Mouse (Mus musculus): Measurements from ENCODE around the gene 4930516K23Rik. TPM values are rescaled to one million over a fixed set of nuclear protein-coding genes. Genes with fewer than 3 reads are reported as not detected.

Gene 4930516K23Rik
- polyA plus RNA-seq (2015; fragmentation: Nextera tagmentation; extraction: Ambion mirVana): not detected in 2 replicates

- no peaks in the 10 kb centered on the region for H3K9me3 ChIP-seq (replicated peaks; ENCODE audit: low read length)
- H3K27me3 ChIP-seq (ENCODE audit: insufficient read depth, low read length): no peaks in the 10 kb centered on the region
- no peak within 1 kb of the TSS for H3K9ac ChIP-seq (ENCODE audit: low read depth, low read length)
- no peaks in the 10 kb centered on the region for H3K4me1 ChIP-seq (replicated peaks; ENCODE audit: insufficient read depth, low read length)
- no peak within 1 kb of the TSS for H3K27ac ChIP-seq
- no peak for TF ChIP-seq CTCF (IDR thresholded peaks at IDR 0.05; ENCODE audit: low read depth)
- H3K4me3 ChIP-seq (replicated peaks; ENCODE audit: low read depth, low read length): no peak within 1 kb of the TSS
- no peak for ATAC-seq (replicated peaks; ENCODE audit: low FRiP score, low read depth)
- DNase-seq (ENCODE audit: low spot score): no peak
- H3K4me2 ChIP-seq (ENCODE audit: low read length): no peak within 1 kb of the TSS
- WGBS: 42% methylated on average over 2 of the region's 2 CpGs
- no peaks in the 10 kb centered on the region for H3K36me3 ChIP-seq (ENCODE audit: insufficient read depth, low read length)
Measured at GRCm38 (mm10) chr7:104061345-104061744, at the start of gene 4930516K23Rik. 4930516K23Rik (minus strand) TSS chr7:104061445.

DNA sequence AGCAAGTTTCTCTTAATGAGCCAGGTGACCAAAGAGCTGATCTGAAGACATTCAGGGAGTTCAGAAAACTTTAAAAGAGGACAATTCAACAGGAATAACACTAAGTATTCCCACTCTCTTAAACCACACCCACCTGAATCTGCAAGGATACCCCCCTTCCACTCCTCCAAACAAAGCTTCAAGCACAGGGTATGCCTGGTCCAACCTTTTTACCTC, 43.4 kb upstream of the 4930516K23Rik start, which contains the start of gene Olfr646:
TSS of gene Olfr646 (plus strand) at position 117 of the 216 bp plus-strand sequence.
- H3K27me3 ChIP-seq (ENCODE audit: insufficient read depth, low read length): no peaks in the 10 kb centered on the region
- no peaks in the 10 kb centered on the region for H3K4me1 ChIP-seq (replicated peaks; ENCODE audit: insufficient read depth, low read length)
- no peak within 1 kb of the TSS for H3K9ac ChIP-seq (ENCODE audit: low read depth, low read length)
- no peak within 1 kb of the TSS for H3K27ac ChIP-seq
- no peaks in the 10 kb centered on the region for H3K9me3 ChIP-seq (replicated peaks; ENCODE audit: low read length)
- H3K4me2 ChIP-seq (ENCODE audit: low read length): no peak within 1 kb of the TSS
- H3K4me3 ChIP-seq (replicated peaks; ENCODE audit: low read depth, low read length): no peak within 1 kb of the TSS
- TF ChIP-seq CTCF (IDR thresholded peaks at IDR 0.05; ENCODE audit: low read depth): no peak
- DNase-seq (ENCODE audit: low spot score) (no peak), ATAC-seq (replicated peaks; ENCODE audit: low FRiP score, low read depth) (no peak)
- no peaks in the 10 kb centered on the region for H3K36me3 ChIP-seq (ENCODE audit: insufficient read depth, low read length)

DNA sequence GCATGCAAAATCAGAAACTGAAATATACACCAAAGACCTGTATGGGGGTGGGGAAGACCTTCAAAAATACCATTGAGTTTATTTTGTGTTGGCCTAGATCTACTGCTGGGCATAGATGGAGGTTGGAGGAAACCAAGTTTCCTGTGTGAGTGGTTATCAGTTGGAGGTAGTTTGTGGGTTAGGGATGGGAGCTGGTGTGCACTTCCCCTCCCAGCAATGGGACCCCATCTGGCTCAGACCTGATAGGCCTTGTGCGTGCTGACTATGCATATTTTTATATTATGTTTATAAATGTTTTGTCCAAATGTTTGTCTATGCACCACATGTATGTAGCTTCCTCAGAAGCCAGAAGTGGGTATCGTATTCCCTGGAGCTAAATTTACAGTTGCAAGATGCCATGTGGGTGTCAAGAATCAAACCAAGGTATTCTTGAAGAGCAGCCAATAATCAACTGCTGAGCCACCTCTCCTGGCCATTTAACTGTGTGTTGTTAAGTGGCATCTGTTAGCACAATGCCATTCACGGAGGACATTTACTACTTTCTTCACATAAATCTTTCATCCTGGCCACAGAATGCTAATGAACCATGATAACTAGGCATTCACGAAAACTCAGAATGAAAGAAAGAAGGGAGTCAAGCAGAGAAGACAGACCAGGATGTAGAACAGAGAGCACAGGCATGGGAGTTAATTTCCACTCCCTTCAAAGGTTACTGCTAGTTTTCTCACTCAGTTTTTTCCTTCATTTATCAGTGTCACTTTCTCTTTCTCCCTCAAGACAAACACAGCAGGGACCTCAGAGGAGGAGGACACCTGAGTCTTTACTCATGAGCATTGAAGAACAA, 42.9 kb upstream of the 4930516K23Rik start:
- 41% methylated on average over 4 of the region's 4 CpGs for WGBS
- no peak overlapping the region for H3K9ac ChIP-seq (ENCODE audit: low read depth, low read length)
- TF ChIP-seq CTCF (IDR thresholded peaks at IDR 0.05; ENCODE audit: low read depth): no peak
- no peaks in the 10 kb centered on the region for H3K4me1 ChIP-seq (replicated peaks; ENCODE audit: insufficient read depth, low read length)
- ATAC-seq (replicated peaks; ENCODE audit: low FRiP score, low read depth) (no peak), DNase-seq (ENCODE audit: low spot score) (no peak)
- H3K36me3 ChIP-seq (ENCODE audit: insufficient read depth, low read length): no peaks in the 10 kb centered on the region
- H3K27ac ChIP-seq: no peak overlapping the region
- no peak overlapping the region for H3K4me2 ChIP-seq (ENCODE audit: low read length)
- H3K4me3 ChIP-seq (replicated peaks; ENCODE audit: low read depth, low read length): no peak overlapping the region
- no peaks in the 10 kb centered on the region for H3K27me3 ChIP-seq (ENCODE audit: insufficient read depth, low read length)
- no peaks in the 10 kb centered on the region for H3K9me3 ChIP-seq (replicated peaks; ENCODE audit: low read length)

DNA sequence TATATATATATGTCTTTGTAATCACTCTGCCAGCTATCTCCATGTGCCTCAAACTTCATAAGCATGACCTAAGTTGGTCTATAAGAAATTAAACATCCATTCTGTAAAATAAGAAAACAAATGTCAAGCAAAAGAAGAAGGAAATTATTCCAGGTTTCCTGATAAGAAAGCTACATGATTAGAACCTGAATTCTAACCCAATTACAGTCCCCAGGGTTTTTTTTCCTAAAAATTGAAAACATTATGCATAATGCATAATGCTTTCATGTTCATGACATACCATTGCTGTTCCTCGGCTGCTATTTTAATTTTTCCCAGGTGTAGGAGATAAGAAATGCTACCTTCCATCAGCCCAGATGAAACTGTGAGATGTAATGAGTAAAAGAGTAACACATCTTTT, 24.1 kb upstream of the 4930516K23Rik start, which contains the start of gene Olfr645:
TSS of gene Olfr645 (minus strand) at position 101 of the 400 bp plus-strand sequence.
- Histone ChIP-seq H3K4me3 (replicated peaks; ENCODE audit: low read depth, low read length) (no peak within 1 kb of the TSS), H3K9ac (ENCODE audit: low read depth, low read length) (no peak within 1 kb of the TSS), H3K9me3 (replicated peaks; ENCODE audit: low read length) (no peaks in the 10 kb centered on the region), H3K4me1 (replicated peaks; ENCODE audit: insufficient read depth, low read length) (no peaks in the 10 kb centered on the region), H3K27ac (no peak within 1 kb of the TSS), H3K27me3 (ENCODE audit: insufficient read depth, low read length) (no peaks in the 10 kb centered on the region), H3K36me3 (ENCODE audit: insufficient read depth, low read length) (no peaks in the 10 kb centered on the region), H3K4me2 (ENCODE audit: low read length) (no peak within 1 kb of the TSS)
- TF ChIP-seq CTCF (IDR thresholded peaks at IDR 0.05; ENCODE audit: low read depth): no peak
- 80% methylated on average over 1 of the region's 1 CpGs for WGBS
- DNase-seq (ENCODE audit: low spot score): no peak
- no peak for ATAC-seq (replicated peaks; ENCODE audit: low FRiP score, low read depth)

DNA sequence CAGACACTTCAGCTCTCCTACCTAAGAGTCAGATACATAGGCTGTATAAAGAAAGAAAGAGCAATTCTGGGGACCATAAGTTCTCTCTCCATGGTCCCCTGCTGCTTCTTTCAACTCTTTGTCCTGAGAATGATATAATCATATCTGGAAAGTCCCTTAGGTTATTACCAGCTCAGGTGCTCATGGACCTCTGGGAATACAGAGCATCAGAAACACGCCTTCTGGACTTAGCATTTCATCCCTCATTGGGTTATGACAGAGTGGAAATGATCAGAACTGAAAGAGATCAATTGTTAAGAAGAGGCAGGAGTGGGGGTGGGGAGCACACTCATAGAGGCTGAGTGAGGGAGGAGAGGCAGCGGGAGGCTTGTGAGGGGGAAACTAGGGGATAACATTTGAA, 10.5 kb upstream of the 4930516K23Rik start, which contains the start of gene Olfr644:
TSS of gene Olfr644 (minus strand) at position 101 of the 400 bp plus-strand sequence.
- no peak for DNase-seq (ENCODE audit: low spot score)
- Histone ChIP-seq H3K4me3 (replicated peaks; ENCODE audit: low read depth, low read length) (no peak within 1 kb of the TSS), H3K27ac (no peak within 1 kb of the TSS), H3K9ac (ENCODE audit: low read depth, low read length) (no peak within 1 kb of the TSS), H3K4me2 (ENCODE audit: low read length) (no peak within 1 kb of the TSS), H3K36me3 (ENCODE audit: insufficient read depth, low read length) (no peaks in the 10 kb centered on the region), H3K9me3 (replicated peaks; ENCODE audit: low read length) (no peaks in the 10 kb centered on the region), H3K4me1 (replicated peaks; ENCODE audit: insufficient read depth, low read length) (no peaks in the 10 kb centered on the region), H3K27me3 (ENCODE audit: insufficient read depth, low read length) (no peaks in the 10 kb centered on the region)
- WGBS: 70% methylated on average over 2 of the region's 2 CpGs
- ATAC-seq (replicated peaks; ENCODE audit: low FRiP score, low read depth): no peak
- TF ChIP-seq CTCF (IDR thresholded peaks at IDR 0.05; ENCODE audit: low read depth): no peak

GRCm38 (mm10) chr7:104059215-104059614, 2.0 kb downstream of the 4930516K23Rik start:
- no peak for TF ChIP-seq CTCF (IDR thresholded peaks at IDR 0.05; ENCODE audit: low read depth)
- no peaks in the 10 kb centered on the region for H3K4me1 ChIP-seq (replicated peaks; ENCODE audit: insufficient read depth, low read length)
- H3K9ac ChIP-seq (ENCODE audit: low read depth, low read length): no peak overlapping the region
- H3K27me3 ChIP-seq (ENCODE audit: insufficient read depth, low read length): no peaks in the 10 kb centered on the region
- H3K27ac ChIP-seq: no peak overlapping the region
- ATAC-seq (replicated peaks; ENCODE audit: low FRiP score, low read depth) (no peak), DNase-seq (ENCODE audit: low spot score) (no peak)
- WGBS: 100% methylated on average over 1 of the region's 1 CpGs
- H3K4me2 ChIP-seq (ENCODE audit: low read length): no peak overlapping the region
- no peaks in the 10 kb centered on the region for H3K36me3 ChIP-seq (ENCODE audit: insufficient read depth, low read length)
- no peaks in the 10 kb centered on the region for H3K9me3 ChIP-seq (replicated peaks; ENCODE audit: low read length)
- H3K4me3 ChIP-seq (replicated peaks; ENCODE audit: low read depth, low read length): no peak overlapping the region
